Mouse (Mus musculus): ENCODE results near the gene Plekhg5. TPM values are rescaled to one million over a fixed set of nuclear protein-coding genes. Genes with fewer than 3 reads are reported as not detected.

Plekhg5 gene
- polyA plus RNA-seq, 1 experiment, result 65.8 TPM

GRCm38 (mm10) chr4:152101081-152101653 is 28.9 kb downstream of the Plekhg5 start:
- TF ChIP-seq MYOD1 (IDR thresholded peaks at IDR 0.05; ENCODE audit: control insufficient read depth in 1 of 3, insufficient read length in 2 of 3, low read depth in 2 of 3) (peak in 1 of 3 experiments; percentile 37), POLR2AphosphoS2 (IDR thresholded peaks at IDR 0.05; ENCODE audit: insufficient read length, low read depth) (no peak), MYOG (IDR thresholded peaks at IDR 0.05; ENCODE audit: control insufficient read depth in 1 of 3, insufficient read depth in 1 of 3, insufficient read length in 2 of 3, low read depth in 2 of 3) (peak in 1 of 3 experiments; percentile 4), POLR2A (IDR thresholded peaks at IDR 0.05; ENCODE audit: insufficient read length, low read depth) (peak; percentile 46)
- H3K4me3 ChIP-seq, result no peak overlapping the region
- H3K27me3 ChIP-seq (ENCODE audit: control insufficient read depth, insufficient read depth, insufficient read length), result no peaks in the 10 kb centered on the region
- peaks cover 21% of the 10 kb centered on the region for H3K79me2 ChIP-seq (ENCODE audit: control insufficient read depth, insufficient read depth)
- peaks cover 19% of the 10 kb centered on the region for H3K36me3 ChIP-seq (ENCODE audit: control insufficient read depth, insufficient read depth)
- peak overlapping the region; percentile 77 for H3K4me2 ChIP-seq (ENCODE audit: low read depth)
- H3ac ChIP-seq (ENCODE audit: control insufficient read depth, insufficient read length), result no peak overlapping the region

- no peaks in the 10 kb centered on the region for H3K27me3 ChIP-seq (ENCODE audit: control insufficient read depth, insufficient read depth, insufficient read length)
- H3K36me3 ChIP-seq (ENCODE audit: control insufficient read depth, insufficient read depth), result peaks cover 21% of the 10 kb centered on the region
- TF ChIP-seq MYOG (IDR thresholded peaks at IDR 0.05; ENCODE audit: control insufficient read depth in 1 of 3, insufficient read depth in 1 of 3, insufficient read length in 2 of 3, low read depth in 2 of 3) (no peak), MYOD1 (IDR thresholded peaks at IDR 0.05; ENCODE audit: control insufficient read depth in 1 of 3, insufficient read length in 2 of 3, low read depth in 2 of 3) (no peak)
- H3K79me2 ChIP-seq (ENCODE audit: control insufficient read depth, insufficient read depth), result peaks cover 18% of the 10 kb centered on the region
- H3ac ChIP-seq (ENCODE audit: control insufficient read depth, insufficient read length), result no peak overlapping the region
- no peak overlapping the region for H3K4me3 ChIP-seq
- H3K4me2 ChIP-seq (ENCODE audit: low read depth), result peak overlapping the region; percentile 77
Observed at GRCm38 (mm10) chr4:152101921-152102320, 29.6 kb downstream of the Plekhg5 start.

GRCm38 (mm10) chr4:152103025-152103424 is 30.7 kb downstream of the Plekhg5 start:
- Histone ChIP-seq H3K4me2 (ENCODE audit: low read depth) (no peak overlapping the region), H3ac (ENCODE audit: control insufficient read depth, insufficient read length) (no peak overlapping the region), H3K27me3 (ENCODE audit: control insufficient read depth, insufficient read depth, insufficient read length) (no peaks in the 10 kb centered on the region), H3K79me2 (ENCODE audit: control insufficient read depth, insufficient read depth) (peaks cover 8% of the 10 kb centered on the region), H3K36me3 (ENCODE audit: control insufficient read depth, insufficient read depth) (peaks cover 23% of the 10 kb centered on the region), H3K4me3 (no peak overlapping the region)
- peak; percentile 7 for TF ChIP-seq SRF (IDR thresholded peaks at IDR 0.05; ENCODE audit: control insufficient read depth, insufficient read length, low read depth)
- TF ChIP-seq MYOG (IDR thresholded peaks at IDR 0.05; ENCODE audit: control insufficient read depth in 1 of 3, insufficient read depth in 1 of 3, insufficient read length in 2 of 3, low read depth in 2 of 3), result no peak

GRCm38 (mm10) chr4:152106746-152107145 is 34.4 kb downstream of the Plekhg5 start:
- Histone ChIP-seq H3K4me2 (ENCODE audit: low read depth) (no peak overlapping the region), H3K4me3 (no peak overlapping the region), H3ac (ENCODE audit: control insufficient read depth, insufficient read length) (no peak overlapping the region), H3K27me3 (ENCODE audit: control insufficient read depth, insufficient read depth, insufficient read length) (no peaks in the 10 kb centered on the region), H3K79me2 (ENCODE audit: control insufficient read depth, insufficient read depth) (peaks cover 5% of the 10 kb centered on the region), H3K36me3 (ENCODE audit: control insufficient read depth, insufficient read depth) (peaks cover 44% of the 10 kb centered on the region)
- no peak for TF ChIP-seq TCF3 (IDR thresholded peaks at IDR 0.05; ENCODE audit: insufficient read length, low read depth)
- no peak for TF ChIP-seq TCF12 (IDR thresholded peaks at IDR 0.05; ENCODE audit: insufficient read depth, poor library complexity, severe bottlenecking)
- no peak for TF ChIP-seq CEBPB (IDR thresholded peaks at IDR 0.05; ENCODE audit: insufficient read depth, poor library complexity, severe bottlenecking)
- no peak for TF ChIP-seq E2F4 (IDR thresholded peaks at IDR 0.05; ENCODE audit: insufficient read depth)
- no peak for TF ChIP-seq REST (IDR thresholded peaks at IDR 0.05; ENCODE audit: insufficient read depth, insufficient read length)
- TF ChIP-seq POLR2A (IDR thresholded peaks at IDR 0.05; ENCODE audit: insufficient read length, low read depth), result no peak
- TF ChIP-seq SRF (IDR thresholded peaks at IDR 0.05; ENCODE audit: control insufficient read depth, insufficient read length, low read depth), result no peak
- TF ChIP-seq MYOD1 (IDR thresholded peaks at IDR 0.05; ENCODE audit: control insufficient read depth in 1 of 3, insufficient read length in 2 of 3, low read depth in 2 of 3), result no peak
- TF ChIP-seq MAX (IDR thresholded peaks at IDR 0.05; ENCODE audit: low read depth), result no peak
- TF ChIP-seq POLR2AphosphoS2 (IDR thresholded peaks at IDR 0.05; ENCODE audit: insufficient read length, low read depth), result no peak

- no peak overlapping the region for H3ac ChIP-seq (ENCODE audit: control insufficient read depth, insufficient read length)
- peaks cover 5% of the 10 kb centered on the region for H3K79me2 ChIP-seq (ENCODE audit: control insufficient read depth, insufficient read depth)
- H3K27me3 ChIP-seq (ENCODE audit: control insufficient read depth, insufficient read depth, insufficient read length), result no peaks in the 10 kb centered on the region
- TF ChIP-seq POLR2A (IDR thresholded peaks at IDR 0.05; ENCODE audit: insufficient read length, low read depth) (peak; percentile 22), USF1 (IDR thresholded peaks at IDR 0.05; ENCODE audit: low read depth) (no peak)
- no peak overlapping the region for H3K4me3 ChIP-seq
- no peak overlapping the region for H3K4me2 ChIP-seq (ENCODE audit: low read depth)
- H3K36me3 ChIP-seq (ENCODE audit: control insufficient read depth, insufficient read depth), result peaks cover 44% of the 10 kb centered on the region
Observed at GRCm38 (mm10) chr4:152107493-152107892, 35.2 kb downstream of the Plekhg5 start.

- H3ac ChIP-seq (ENCODE audit: control insufficient read depth, insufficient read length), result no peak overlapping the region
- H3K27me3 ChIP-seq (ENCODE audit: control insufficient read depth, insufficient read depth, insufficient read length), result no peaks in the 10 kb centered on the region
- TF ChIP-seq MYOD1 (IDR thresholded peaks at IDR 0.05; ENCODE audit: control insufficient read depth in 1 of 3, insufficient read length in 2 of 3, low read depth in 2 of 3) (peak in 1 of 3 experiments; percentile 16), SRF (IDR thresholded peaks at IDR 0.05; ENCODE audit: control insufficient read depth, insufficient read length, low read depth) (no peak), E2F4 (IDR thresholded peaks at IDR 0.05; ENCODE audit: insufficient read depth) (no peak), MYOG (IDR thresholded peaks at IDR 0.05; ENCODE audit: control insufficient read depth in 1 of 3, insufficient read depth in 1 of 3, insufficient read length in 2 of 3, low read depth in 2 of 3) (peak in 1 of 3 experiments; percentile 2), POLR2A (IDR thresholded peaks at IDR 0.05; ENCODE audit: insufficient read length, low read depth) (peak; percentile 13), REST (IDR thresholded peaks at IDR 0.05; ENCODE audit: insufficient read depth, insufficient read length) (no peak)
- H3K79me2 ChIP-seq (ENCODE audit: control insufficient read depth, insufficient read depth), result peaks cover 5% of the 10 kb centered on the region
- H3K4me2 ChIP-seq (ENCODE audit: low read depth), result no peak overlapping the region
- H3K4me3 ChIP-seq, result no peak overlapping the region
- H3K36me3 ChIP-seq (ENCODE audit: control insufficient read depth, insufficient read depth), result peaks cover 44% of the 10 kb centered on the region
Observed at GRCm38 (mm10) chr4:152107971-152108509, 35.7 kb downstream of the Plekhg5 start.
